Mouse (Mus musculus): ENCODE measurements at regions not wholly inside any gene's neighbourhood (a gene's known extent, or its start where the extent isn't known, plus 50 kb on each side); places are given as distances from the start of the nearest gene placed in this dataset.

- no peak for DNase-seq (ENCODE audit: low read depth, low spot score)
These were observed 58.2 kb upstream of the Ppp3ca start for GRCm38 (mm10) chr3:136611682-136612081.

GRCm38 (mm10) chr3:136610556-136610924, 59.4 kb upstream of the Ppp3ca start:
- no peak for DNase-seq (ENCODE audit: low read depth, low spot score)

GRCm38 (mm10) chr3:136609855-136610555, 59.9 kb upstream of the Ppp3ca start:
- peak; percentile 11 for DNase-seq (ENCODE audit: low read depth, low spot score)

- no peak for DNase-seq (ENCODE audit: low read depth, low spot score)
These were observed 68.2 kb upstream of the Ppp3ca start for GRCm38 (mm10) chr3:136601706-136602105.

- DNase-seq (ENCODE audit: low read depth, low spot score), result no peak
These were observed 86.0 kb upstream of the Ppp3ca start for GRCm38 (mm10) chr3:136583937-136584336.

- no peak for DNase-seq (ENCODE audit: low read depth, low spot score)
These were observed 91.9 kb upstream of the Ppp3ca start for GRCm38 (mm10) chr3:136578016-136578415.

GRCm38 (mm10) chr3:136570517-136570916, 99.4 kb upstream of the Ppp3ca start:
- DNase-seq (ENCODE audit: low read depth, low spot score), result no peak

- no peak for DNase-seq (ENCODE audit: low read depth, low spot score)
These were observed 113.4 kb upstream of the Ppp3ca start for GRCm38 (mm10) chr3:136556488-136556887.

GRCm38 (mm10) chr3:136549471-136549870, 120.5 kb upstream of the Ppp3ca start:
- DNase-seq (ENCODE audit: low read depth, low spot score), result no peak

GRCm38 (mm10) chr3:136531604-136532003, 138.3 kb upstream of the Ppp3ca start:
- DNase-seq (ENCODE audit: low read depth, low spot score), result no peak

GRCm38 (mm10) chr3:136508575-136508974, 161.3 kb upstream of the Ppp3ca start:
- DNase-seq (ENCODE audit: low read depth, low spot score), result no peak

- no peak for DNase-seq (ENCODE audit: low read depth, low spot score)
These were observed 162.9 kb upstream of the Ppp3ca start for GRCm38 (mm10) chr3:136507070-136507469.

- no peak for DNase-seq (ENCODE audit: low read depth, low spot score)
These were observed 169.0 kb upstream of the Bank1 start for GRCm38 (mm10) chr3:136494831-136495230.

- no peak for DNase-seq (ENCODE audit: low read depth, low spot score)
These were observed 165.8 kb upstream of the Bank1 start for GRCm38 (mm10) chr3:136491683-136492082.

- DNase-seq (ENCODE audit: low read depth, low spot score), result no peak
These were observed 145.8 kb upstream of the Bank1 start for GRCm38 (mm10) chr3:136471693-136472092.

- DNase-seq (ENCODE audit: low read depth, low spot score), result no peak
These were observed 136.9 kb upstream of the Bank1 start for GRCm38 (mm10) chr3:136462747-136463146.

GRCm38 (mm10) chr3:136456471-136457117, 130.7 kb upstream of the Bank1 start:
- no peak for DNase-seq (ENCODE audit: low read depth, low spot score)

GRCm38 (mm10) chr3:136455651-136456470, 130.0 kb upstream of the Bank1 start:
- no peak for DNase-seq (ENCODE audit: low read depth, low spot score)

- DNase-seq (ENCODE audit: low read depth, low spot score), result no peak
These were observed 129.1 kb upstream of the Bank1 start for GRCm38 (mm10) chr3:136454967-136455366.

- no peak for DNase-seq (ENCODE audit: low read depth, low spot score)
These were observed 125.3 kb upstream of the Bank1 start for GRCm38 (mm10) chr3:136450986-136451774.

GRCm38 (mm10) chr3:136450361-136450895, 124.6 kb upstream of the Bank1 start:
- no peak for DNase-seq (ENCODE audit: low read depth, low spot score)
